Mouse (Mus musculus) midbrain, embryonic 11.5 days (tissue): ENCODE results near the gene Scnn1b. TPM values are rescaled to one million over a fixed set of nuclear protein-coding genes. Genes with fewer than 3 reads are reported as not detected.

Experiments used
- ATAC-seq: fragments of 200-750 bp; cut with Nextera tagmentation; 2 replicates; pipeline ENCODE4 v1.8.0; 2017; ENCODE audit warnings: moderate TSS enrichment, moderate library complexity; ENCODE audit not compliant: low FRiP score
- DNase-seq: peaks from one replicate; pipeline ENCODE4 v3.0.0; 2015; ENCODE audit warnings: low spot score; ENCODE audit errors: missing footprints
- H3K27ac ChIP-seq: fragments of 300-500 bp; sonication (generic); 2 replicates; pipeline ENCODE4 v1.5.1; 2014; ENCODE audit warnings: low read depth, low read length
- H3K27me3 ChIP-seq: fragments of 300-500 bp; sonication (generic); 2 replicates; pipeline ENCODE4 v1.6.1; 2014; ENCODE audit warnings: mild to moderate bottlenecking, low read length, moderate library complexity, mixed read lengths; ENCODE audit not compliant: control insufficient read depth, insufficient read depth
- H3K36me3 ChIP-seq: fragments of 300-500 bp; sonication (generic); 2 replicates; pipeline ENCODE4 v1.6.1; 2014; ENCODE audit warnings: mild to moderate bottlenecking, low read length, moderate library complexity, mixed read lengths; ENCODE audit not compliant: control insufficient read depth, insufficient read depth
- H3K4me1 ChIP-seq: fragments of 300-500 bp; sonication (generic); 2 replicates; pipeline ENCODE4 v1.6.1; 2014; ENCODE audit warnings: low read length; ENCODE audit not compliant: control insufficient read depth, insufficient read depth
- H3K4me2 ChIP-seq: fragments of 300-500 bp; sonication (generic); 2 replicates; pipeline ENCODE4 v1.6.1; 2014; ENCODE audit warnings: mild to moderate bottlenecking, moderate library complexity
- H3K4me3 ChIP-seq: fragments of 300-500 bp; sonication (generic); 2 replicates; pipeline ENCODE4 v1.5.1; 2014; ENCODE audit warnings: low read depth, low read length
- H3K9ac ChIP-seq: fragments of 300-500 bp; sonication (generic); 2 replicates; pipeline ENCODE4 v1.6.1; 2014; ENCODE audit warnings: low read length
- H3K9me3 ChIP-seq: fragments of 300-500 bp; sonication (generic); 2 replicates; pipeline ENCODE4 v1.6.1; 2016; ENCODE audit warnings: low read length; ENCODE audit not compliant: control insufficient read depth
- WGBS: fragments of 180-500 bp; shearing (Covaris S2); extraction: QIAGEN DNeasy Blood & Tissue Kit; methylation state at CpG from one replicate; pipeline ENCODE4 v1.1.7; 2014; 5-methylcytosine and 5-hydroxymethylcytosine counted together
- polyA plus RNA-seq: library from polyadenylated mRNA; unstranded; fragments of >200 nt; fragmentation: Nextera tagmentation; extraction: Ambion mirVana; gene quantifications from 2 replicates; pipeline ENCODE4 v1.2.1, GENCODE M21; 2014

The Scnn1b gene
- polyA plus RNA-seq, 1 experiment from 2014 or later = not detected

GRCm38 (mm10) chr7:121899940-121900339 is 35.1 kb downstream of the Scnn1b start:
- 10% methylated on average over 7 of the region's 7 CpGs for WGBS
- Histone ChIP-seq H3K9me3 (no peaks in the 10 kb centered on the region), H3K27me3 (no peaks in the 10 kb centered on the region), H3K9ac (peak overlapping the region; percentile 9; the same call in 1 of the 2 replicates), H3K4me3 (no peak overlapping the region), H3K36me3 (no peaks in the 10 kb centered on the region), H3K4me1 (peaks cover 3% of the 10 kb centered on the region), H3K4me2 (peak overlapping the region; percentile 17), H3K27ac (no peak overlapping the region)
- ATAC-seq = peak; percentile 50; the same call in 1 of the 2 replicates
- DNase-seq = peak; percentile 85

- no peak for DNase-seq
- WGBS = 79% methylated on average over 8 of the region's 8 CpGs
These were observed 38.0 kb downstream of the Scnn1b start for GRCm38 (mm10) chr7:121902757-121903411.

DNA sequence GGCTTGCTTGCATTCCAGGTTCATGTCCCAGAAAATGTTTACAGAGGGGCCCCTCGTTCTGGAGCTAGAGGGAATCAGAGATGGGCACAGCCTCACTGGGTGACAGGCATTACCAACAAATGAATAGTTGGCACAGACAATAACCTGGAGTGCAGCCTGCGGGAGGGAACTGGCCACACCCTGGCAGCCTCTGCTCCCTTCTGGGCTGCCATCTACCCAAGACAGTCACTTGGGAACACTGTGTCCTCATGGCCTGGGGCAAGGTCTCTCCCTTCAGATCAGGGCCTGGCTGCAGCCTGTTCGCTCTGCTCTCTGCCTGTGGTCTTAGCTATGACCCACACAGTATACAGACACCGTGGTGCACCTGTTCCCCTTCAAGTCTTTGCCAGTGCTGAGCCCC is 42.0 kb downstream of the Scnn1b start:
- H3K9me3 ChIP-seq = no peaks in the 10 kb centered on the region
- no peak overlapping the region for H3K9ac ChIP-seq
- H3K36me3 ChIP-seq = no peaks in the 10 kb centered on the region
- no peak overlapping the region for H3K4me2 ChIP-seq
- no peak for ATAC-seq
- no peaks in the 10 kb centered on the region for H3K27me3 ChIP-seq
- no peaks in the 10 kb centered on the region for H3K4me1 ChIP-seq
- no peak overlapping the region for H3K4me3 ChIP-seq
- WGBS = 82% methylated on average over 4 of the region's 4 CpGs
- no peak overlapping the region for H3K27ac ChIP-seq
- DNase-seq = peak; percentile 51

More at GRCm38 (mm10) chr7:121902757-121903411, 38.0 kb downstream of the Scnn1b start:
- Histone ChIP-seq H3K4me1 (peaks cover 3% of the 10 kb centered on the region), H3K4me2 (no peak overlapping the region), H3K9ac (no peak overlapping the region), H3K36me3 (no peaks in the 10 kb centered on the region), H3K27ac (no peak overlapping the region), H3K4me3 (no peak overlapping the region), H3K27me3 (no peaks in the 10 kb centered on the region), H3K9me3 (no peaks in the 10 kb centered on the region)
- no peak for ATAC-seq

GRCm38 (mm10) chr7:121912250-121912649 is 47.4 kb downstream of the Scnn1b start:
- Histone ChIP-seq H3K9me3 (no peaks in the 10 kb centered on the region), H3K4me1 (no peaks in the 10 kb centered on the region), H3K36me3 (no peaks in the 10 kb centered on the region), H3K9ac (no peak overlapping the region), H3K4me2 (no peak overlapping the region), H3K4me3 (no peak overlapping the region), H3K27me3 (no peaks in the 10 kb centered on the region), H3K27ac (no peak overlapping the region)
- ATAC-seq = no peak
- DNase-seq = peak; percentile 28
- WGBS = 68% methylated on average over 8 of the region's 8 CpGs

DNA sequence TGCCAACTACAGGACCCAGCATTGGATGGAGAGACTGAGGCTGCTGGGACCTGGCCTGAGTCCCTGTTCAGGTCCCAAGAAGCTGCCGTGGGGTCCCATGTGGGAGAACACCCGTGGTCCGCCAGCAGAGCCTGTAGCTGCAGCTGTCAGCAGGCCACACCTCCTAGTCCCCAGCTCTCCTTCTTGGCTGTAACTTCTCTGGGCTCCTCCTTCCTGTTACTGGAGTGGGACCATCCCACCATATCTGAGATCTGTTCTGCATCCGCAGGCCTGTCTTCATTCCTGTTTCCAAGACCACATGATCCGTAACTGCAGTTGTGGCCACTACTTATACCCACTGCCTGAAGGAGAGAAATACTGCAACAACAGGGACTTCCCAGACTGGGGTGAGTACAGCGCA is 49.1 kb downstream of the Scnn1b start:
- H3K4me1 ChIP-seq = no peaks in the 10 kb centered on the region

DNA sequence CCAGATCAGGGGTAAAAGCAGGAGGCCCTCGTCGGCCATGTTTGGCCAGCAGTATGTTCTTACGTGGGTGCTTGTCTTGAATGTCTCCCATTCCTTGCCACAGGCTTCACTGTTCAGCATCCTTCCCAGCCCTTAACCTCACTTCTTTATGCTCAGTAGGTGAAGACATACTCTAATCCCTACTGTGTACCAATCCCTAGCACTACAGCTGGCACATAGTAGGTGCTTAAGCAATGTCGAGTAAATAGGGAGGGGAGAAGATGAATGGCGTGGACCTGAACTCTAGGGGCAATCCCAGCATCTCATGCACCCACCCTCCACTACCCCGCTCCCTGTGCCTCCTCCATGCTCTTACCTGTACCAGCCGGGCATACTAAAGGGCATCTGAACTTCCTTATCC is 59.5 kb downstream of the Scnn1b start:
- no peak overlapping the region for H3K4me2 ChIP-seq
- no peaks in the 10 kb centered on the region for H3K27me3 ChIP-seq
- no peaks in the 10 kb centered on the region for H3K9me3 ChIP-seq
- WGBS = 94% methylated on average over 7 of the region's 7 CpGs
- H3K4me3 ChIP-seq = no peak overlapping the region
- no peaks in the 10 kb centered on the region for H3K4me1 ChIP-seq
- ATAC-seq = no peak
- DNase-seq = peak; percentile 49
- no peak overlapping the region for H3K27ac ChIP-seq
- H3K36me3 ChIP-seq = no peaks in the 10 kb centered on the region
- H3K9ac ChIP-seq = no peak overlapping the region

More for the DNA sequence above, 49.1 kb downstream of the Scnn1b start:
- Histone ChIP-seq H3K4me2 (no peak overlapping the region), H3K4me3 (no peak overlapping the region), H3K27ac (no peak overlapping the region), H3K36me3 (no peaks in the 10 kb centered on the region), H3K27me3 (no peaks in the 10 kb centered on the region), H3K9ac (no peak overlapping the region), H3K9me3 (no peaks in the 10 kb centered on the region)
- DNase-seq = no peak
- 89% methylated on average over 6 of the region's 6 CpGs for WGBS
- no peak for ATAC-seq

GRCm38 (mm10) chr7:121927882-121928281 is 63.0 kb downstream of the Scnn1b start:
- Histone ChIP-seq H3K4me2 (no peak overlapping the region), H3K27ac (no peak overlapping the region), H3K4me3 (no peak overlapping the region), H3K27me3 (no peaks in the 10 kb centered on the region), H3K9ac (no peak overlapping the region), H3K4me1 (no peaks in the 10 kb centered on the region), H3K9me3 (no peaks in the 10 kb centered on the region), H3K36me3 (no peaks in the 10 kb centered on the region)
- WGBS = 99% methylated on average over 2 of the region's 2 CpGs
- DNase-seq (peak; percentile 19), ATAC-seq (no peak)

DNA sequence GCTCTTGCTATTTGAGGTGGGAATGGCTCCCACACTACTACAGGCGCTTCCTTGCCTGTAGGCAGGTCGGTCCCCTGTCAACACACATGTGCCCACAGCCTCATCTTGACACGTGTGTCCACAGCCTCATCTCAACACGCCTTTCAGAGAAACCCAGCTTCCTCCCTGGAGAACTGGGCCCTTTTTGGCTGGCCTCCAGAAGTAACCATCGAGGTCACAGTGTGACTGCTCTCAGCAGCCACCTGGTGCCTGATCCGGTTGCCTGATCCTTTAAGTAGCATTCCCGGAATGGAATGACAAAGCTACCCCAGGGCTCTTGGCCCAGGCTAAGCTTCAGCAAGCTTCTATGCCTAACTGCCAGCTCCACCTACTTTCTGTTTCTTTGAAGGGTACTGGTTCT is 66.4 kb downstream of the Scnn1b start:
- peak; percentile 77 for DNase-seq
- Histone ChIP-seq H3K4me2 (no peak overlapping the region), H3K36me3 (no peaks in the 10 kb centered on the region), H3K4me3 (no peak overlapping the region), H3K27me3 (no peaks in the 10 kb centered on the region), H3K9me3 (no peaks in the 10 kb centered on the region), H3K9ac (no peak overlapping the region), H3K4me1 (no peaks in the 10 kb centered on the region), H3K27ac (no peak overlapping the region)
- ATAC-seq = no peak
- WGBS = 37% methylated on average over 7 of the region's 7 CpGs

- Histone ChIP-seq H3K27ac (no peak overlapping the region), H3K4me1 (no peaks in the 10 kb centered on the region), H3K27me3 (no peaks in the 10 kb centered on the region), H3K9ac (no peak overlapping the region), H3K9me3 (no peaks in the 10 kb centered on the region), H3K4me2 (no peak overlapping the region), H3K36me3 (no peaks in the 10 kb centered on the region), H3K4me3 (no peak overlapping the region)
- DNase-seq = no peak
- WGBS = 79% methylated on average over 6 of the region's 6 CpGs
- ATAC-seq = no peak
These were observed 68.8 kb downstream of the Scnn1b start for GRCm38 (mm10) chr7:121933675-121934074.
